Mouse (Mus musculus): ENCODE results near the gene Taar7e. TPM values are rescaled to one million over a fixed set of nuclear protein-coding genes. Genes with fewer than 3 reads are reported as not detected.
"Not testable (repeated sequence)": the region's sequence is repeated elsewhere in the genome, so short reads cannot be mapped to it uniquely, and the experiment has no call there.

Taar7e gene
- not detected in 2 replicates for polyA plus RNA-seq (2015; fragmentation: Nextera tagmentation; extraction: Ambion mirVana)

- no peak for ATAC-seq (ENCODE audit: insufficient read depth, low FRiP score, low read depth)
- no peak within 1 kb of the TSS for H3K27ac ChIP-seq
- no peak within 1 kb of the TSS for H3K4me3 ChIP-seq (replicated peaks)
- no peaks in the 10 kb centered on the region for H3K9me3 ChIP-seq
- H3K9ac ChIP-seq, result no peak within 1 kb of the TSS
- H3K36me3 ChIP-seq, result no peaks in the 10 kb centered on the region
- no peaks in the 10 kb centered on the region for H3K27me3 ChIP-seq (replicated peaks)
- no peak within 1 kb of the TSS for H3K4me2 ChIP-seq
- WGBS, result 89% methylated on average over 2 of the region's 2 CpGs
- H3K4me1 ChIP-seq, result no peaks in the 10 kb centered on the region
These were observed at the start of gene Taar7e for GRCm38 (mm10) chr10:24037314-24037713. TSS of gene Taar7e (plus strand) at chr10:24037614.

DNA sequence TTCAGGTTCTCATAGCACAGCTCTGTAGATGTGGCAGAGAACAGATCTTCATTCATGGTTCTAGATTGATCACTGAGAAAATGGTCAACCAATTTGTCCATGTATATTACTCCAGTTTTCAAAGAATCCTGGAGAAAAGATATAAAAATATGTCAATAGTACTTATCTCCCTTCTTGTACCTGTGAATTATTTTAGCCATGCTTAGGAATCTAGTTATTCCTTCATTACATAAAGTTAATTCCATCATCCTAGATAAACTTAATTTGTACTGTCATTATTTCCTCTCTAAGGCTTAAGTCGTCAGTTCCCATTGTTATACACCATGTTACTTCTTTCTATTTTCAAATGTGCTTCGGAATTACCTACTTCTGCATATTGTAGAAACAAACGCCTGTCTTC is 44.0 kb upstream of the Taar7e start, which contains the start of gene Taar7a:
Taar7a (minus strand) TSS at position 101 of the 400 bp plus-strand sequence.
- Histone ChIP-seq H3K9ac (no peak within 1 kb of the TSS), H3K4me2 (no peak within 1 kb of the TSS), H3K4me1 (no peaks in the 10 kb centered on the region), H3K9me3 (no peaks in the 10 kb centered on the region), H3K4me3 (replicated peaks) (no peak within 1 kb of the TSS), H3K27ac (no peak within 1 kb of the TSS), H3K27me3 (replicated peaks) (no peaks in the 10 kb centered on the region), H3K36me3 (no peaks in the 10 kb centered on the region)
- WGBS, result 84% methylated on average over 3 of the region's 3 CpGs
- ATAC-seq (ENCODE audit: insufficient read depth, low FRiP score, low read depth), result no peak

- Histone ChIP-seq H3K27ac (no peak within 1 kb of the TSS), H3K4me1 (no peaks in the 10 kb centered on the region), H3K4me2 (no peak within 1 kb of the TSS), H3K36me3 (no peaks in the 10 kb centered on the region), H3K9me3 (no peaks in the 10 kb centered on the region), H3K9ac (no peak within 1 kb of the TSS), H3K27me3 (replicated peaks) (no peaks in the 10 kb centered on the region), H3K4me3 (replicated peaks) (no peak within 1 kb of the TSS)
- no peak for ATAC-seq (ENCODE audit: insufficient read depth, low FRiP score, low read depth)
- 60% methylated on average over 1 of the region's 1 CpGs for WGBS
These were observed 37.8 kb upstream of the Taar7e start, which contains the start of gene Taar7b for GRCm38 (mm10) chr10:23999639-24000038. TSS of gene Taar7b (plus strand) at chr10:23999939.

DNA sequence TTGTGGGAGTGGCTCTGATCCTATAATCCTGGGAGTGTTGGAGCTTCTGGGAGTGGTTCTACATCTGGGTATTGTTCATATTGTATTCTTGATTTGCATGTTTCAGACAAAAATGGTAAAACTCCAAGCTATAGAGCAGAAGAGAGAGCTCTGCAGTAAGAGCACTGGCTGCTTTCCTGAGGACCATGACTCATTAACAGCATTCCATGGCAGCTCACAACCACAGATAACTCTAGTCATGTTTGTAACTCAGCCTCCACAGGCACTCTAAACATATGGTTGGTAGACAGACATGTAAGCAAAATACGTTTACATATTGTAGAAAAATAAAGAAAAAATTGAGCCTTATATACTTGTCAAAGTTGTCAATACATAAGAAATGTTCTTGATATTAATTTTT is 31.0 kb upstream of the Taar7e start:
- 73% methylated on average over 1 of the region's 1 CpGs for WGBS
- no peaks in the 10 kb centered on the region for H3K4me1 ChIP-seq
- H3K36me3 ChIP-seq, result no peaks in the 10 kb centered on the region
- H3K27me3 ChIP-seq (replicated peaks), result no peaks in the 10 kb centered on the region
- H3K9ac ChIP-seq, result no peak overlapping the region
- H3K4me3 ChIP-seq (replicated peaks), result no peak overlapping the region
- no peak for ATAC-seq (ENCODE audit: insufficient read depth, low FRiP score, low read depth)
- no peaks in the 10 kb centered on the region for H3K9me3 ChIP-seq
- no peak overlapping the region for H3K27ac ChIP-seq
- H3K4me2 ChIP-seq, result no peak overlapping the region

DNA sequence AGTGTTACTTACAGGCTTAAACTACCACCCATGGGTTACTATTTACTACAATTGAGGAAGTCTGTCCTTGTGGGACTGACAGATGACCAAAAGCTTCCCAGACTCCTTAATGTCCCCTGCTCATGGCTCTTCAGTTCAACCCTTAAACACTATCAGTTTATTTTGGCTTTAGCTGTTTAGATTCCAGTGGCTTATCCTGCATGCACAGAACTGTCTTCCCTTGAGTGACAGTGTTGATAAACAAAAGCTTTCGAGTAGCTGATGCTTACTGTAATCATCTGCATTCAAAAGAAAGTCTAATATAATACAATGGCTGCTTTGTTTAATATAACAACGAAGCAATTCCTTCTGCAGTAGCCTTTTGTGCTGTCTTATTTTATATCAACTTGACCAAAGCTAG is 30.4 kb upstream of the Taar7e start:
- Histone ChIP-seq H3K9me3 (no peaks in the 10 kb centered on the region), H3K4me3 (replicated peaks) (no peak overlapping the region), H3K36me3 (no peaks in the 10 kb centered on the region), H3K27ac (no peak overlapping the region), H3K27me3 (replicated peaks) (no peaks in the 10 kb centered on the region), H3K9ac (no peak overlapping the region), H3K4me2 (no peak overlapping the region), H3K4me1 (no peaks in the 10 kb centered on the region)
- 28% methylated on average over 2 of the region's 2 CpGs for WGBS
- no peak; the same call in 1 of the 2 replicates for ATAC-seq (ENCODE audit: insufficient read depth, low FRiP score, low read depth)

- no peaks in the 10 kb centered on the region for H3K27me3 ChIP-seq (replicated peaks)
- no peak overlapping the region for H3K27ac ChIP-seq
- no peak overlapping the region for H3K4me3 ChIP-seq (replicated peaks)
- WGBS, result 82% methylated on average over 1 of the region's 1 CpGs
- no peak overlapping the region for H3K4me2 ChIP-seq
- no peaks in the 10 kb centered on the region for H3K4me1 ChIP-seq
- no peak overlapping the region for H3K9ac ChIP-seq
- no peaks in the 10 kb centered on the region for H3K36me3 ChIP-seq
- no peaks in the 10 kb centered on the region for H3K9me3 ChIP-seq
- ATAC-seq (ENCODE audit: insufficient read depth, low FRiP score, low read depth), result no peak
These were observed 29.3 kb upstream of the Taar7e start for GRCm38 (mm10) chr10:24008143-24008542.

DNA sequence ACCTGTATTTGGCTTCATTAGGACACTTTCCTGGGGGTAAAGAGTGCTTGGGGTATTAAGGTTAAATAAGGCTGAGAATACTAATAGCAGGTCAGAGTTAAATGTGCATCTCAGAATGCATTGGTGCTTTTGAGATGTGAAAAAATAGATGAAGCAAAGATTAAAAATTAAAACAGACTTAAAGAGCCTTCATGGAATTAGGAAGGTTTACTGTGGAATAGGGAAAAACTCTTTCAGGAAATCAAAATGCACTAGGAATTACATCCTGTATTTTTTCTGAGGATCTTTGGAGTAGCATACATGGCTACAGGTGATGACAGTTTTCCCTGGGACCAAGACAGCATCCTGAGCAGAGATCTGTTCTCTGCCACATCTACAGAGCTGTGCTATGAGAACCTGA is 10.5 kb upstream of the Taar7e start, which contains the start of gene Taar7d:
Taar7d (plus strand) TSS at position 301 of the 400 bp plus-strand sequence.
- Histone ChIP-seq H3K27me3 (replicated peaks) (no peaks in the 10 kb centered on the region), H3K9ac (no peak within 1 kb of the TSS), H3K4me1 (no peaks in the 10 kb centered on the region), H3K4me2 (no peak within 1 kb of the TSS), H3K36me3 (no peaks in the 10 kb centered on the region), H3K27ac (no peak within 1 kb of the TSS), H3K4me3 (replicated peaks) (no peak within 1 kb of the TSS), H3K9me3 (no peaks in the 10 kb centered on the region)
- ATAC-seq (ENCODE audit: insufficient read depth, low FRiP score, low read depth), result no peak

DNA sequence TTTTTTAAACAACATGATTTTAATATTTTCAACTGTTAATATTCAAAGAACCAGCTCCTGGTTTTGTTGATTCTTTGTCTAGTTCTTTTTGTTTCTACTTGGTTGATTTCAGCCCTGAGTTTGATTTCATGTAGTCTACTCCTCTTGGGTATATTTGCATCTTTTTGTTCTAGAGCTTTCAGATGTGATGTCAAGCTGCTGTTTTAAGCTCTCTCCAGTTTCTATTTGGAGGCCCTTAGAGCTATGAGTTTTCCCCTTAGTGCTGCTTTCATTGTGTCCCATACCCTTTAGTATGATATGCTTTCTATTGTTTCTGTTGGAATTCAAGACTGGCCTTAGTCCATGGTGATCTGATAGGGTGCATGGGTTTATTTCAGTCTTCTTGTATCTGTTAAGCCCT is 6.1 kb upstream of the Taar7e start:
- Histone ChIP-seq H3K4me2 (no peak overlapping the region), H3K9ac (no peak overlapping the region), H3K4me1 (no peaks in the 10 kb centered on the region), H3K27ac (no peak overlapping the region), H3K4me3 (replicated peaks) (no peak overlapping the region), H3K27me3 (replicated peaks) (no peaks in the 10 kb centered on the region), H3K36me3 (no peaks in the 10 kb centered on the region), H3K9me3 (no peaks in the 10 kb centered on the region)
- ATAC-seq (ENCODE audit: insufficient read depth, low FRiP score, low read depth), result no peak

DNA sequence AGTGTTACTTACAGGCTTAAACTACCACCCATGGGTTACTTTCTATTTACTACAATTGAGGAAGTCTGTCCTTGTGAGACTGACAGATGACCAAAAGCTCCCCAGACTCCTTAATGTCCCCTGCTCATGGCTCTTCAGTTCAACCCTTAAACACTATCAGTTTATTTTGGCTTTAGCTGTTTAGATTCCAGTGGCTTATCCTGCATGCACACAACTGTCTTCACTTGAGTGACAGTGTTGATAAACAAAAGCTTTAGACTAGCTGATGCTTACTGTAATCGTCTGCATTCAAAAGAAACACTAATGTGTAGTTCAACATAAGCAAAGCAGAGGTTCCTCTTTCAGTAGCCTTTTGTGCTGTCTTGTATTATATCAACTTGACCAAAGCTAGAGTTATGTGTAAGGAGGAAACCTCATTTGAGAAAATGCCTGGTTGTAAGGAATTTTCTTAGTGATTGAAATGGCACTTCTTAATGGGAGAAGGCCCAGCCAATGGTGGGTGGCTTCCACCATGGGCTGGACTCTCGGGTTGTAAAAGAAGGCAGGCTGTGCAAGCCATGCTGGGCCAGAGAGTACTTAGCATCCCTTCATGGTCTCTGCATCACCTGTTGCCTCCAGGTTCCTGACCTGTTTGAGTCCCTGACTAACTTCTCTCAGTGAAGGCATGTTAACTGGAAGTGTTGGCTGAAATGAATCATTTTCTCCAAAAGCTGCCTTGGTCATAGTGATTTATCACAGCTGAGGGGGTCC is 2.9 kb downstream of the Taar7e start:
- 27% methylated on average over 2 of the region's 2 CpGs for WGBS

GRCm38 (mm10) chr10:24049210-24049609 is 11.8 kb downstream of the Taar7e start, which contains the start of gene Taar7f:
TSS of gene Taar7f (plus strand) at chr10:24049510.
- Histone ChIP-seq H3K9me3 (no peaks in the 10 kb centered on the region), H3K9ac (no peak within 1 kb of the TSS), H3K4me1 (no peaks in the 10 kb centered on the region), H3K4me3 (replicated peaks) (no peak within 1 kb of the TSS), H3K27me3 (replicated peaks) (no peaks in the 10 kb centered on the region), H3K27ac (no peak within 1 kb of the TSS), H3K4me2 (no peak within 1 kb of the TSS), H3K36me3 (no peaks in the 10 kb centered on the region)
- no peak for ATAC-seq (ENCODE audit: insufficient read depth, low FRiP score, low read depth)

More for the DNA sequence above, 2.9 kb downstream of the Taar7e start:
- H3K27me3 ChIP-seq (replicated peaks), result no peaks in the 10 kb centered on the region
- no peak for ATAC-seq (ENCODE audit: insufficient read depth, low FRiP score, low read depth)
- H3K27ac ChIP-seq, result no peak overlapping the region
- no peaks in the 10 kb centered on the region for H3K36me3 ChIP-seq
- H3K9ac ChIP-seq, result no peak overlapping the region
- no peak overlapping the region for H3K4me3 ChIP-seq (replicated peaks)
- H3K4me2 ChIP-seq, result no peak overlapping the region
- H3K4me1 ChIP-seq, result no peaks in the 10 kb centered on the region
- no peaks in the 10 kb centered on the region for H3K9me3 ChIP-seq

DNA sequence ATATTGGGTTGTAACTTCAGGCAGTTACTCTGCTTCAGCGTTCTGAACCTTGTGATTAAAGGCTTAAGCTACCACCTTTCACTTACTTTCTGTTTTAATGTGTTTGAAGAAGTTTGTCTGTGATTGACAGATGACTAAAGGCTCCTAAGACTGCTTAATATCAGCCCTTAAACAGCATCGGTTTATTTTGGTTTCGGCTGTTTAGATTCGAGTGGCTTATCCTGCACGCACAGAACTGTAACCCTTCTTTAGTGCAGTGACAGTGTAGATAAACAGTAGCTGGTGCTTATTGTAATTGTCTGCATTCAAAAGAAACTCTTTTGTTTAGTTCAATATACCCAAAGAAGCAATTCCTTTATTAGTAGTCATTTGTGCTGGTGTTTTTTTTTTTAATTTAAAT is 14.6 kb downstream of the Taar7e start:
- H3K9ac ChIP-seq, result no peak overlapping the region
- ATAC-seq (ENCODE audit: insufficient read depth, low FRiP score, low read depth), result no peak
- H3K36me3 ChIP-seq, result no peaks in the 10 kb centered on the region
- no peak overlapping the region for H3K4me3 ChIP-seq (replicated peaks)
- WGBS, result 38% methylated on average over 5 of the region's 5 CpGs
- H3K9me3 ChIP-seq, result no peaks in the 10 kb centered on the region
- no peaks in the 10 kb centered on the region for H3K4me1 ChIP-seq
- H3K27ac ChIP-seq, result no peak overlapping the region
- H3K4me2 ChIP-seq, result no peak overlapping the region
- no peaks in the 10 kb centered on the region for H3K27me3 ChIP-seq (replicated peaks)

DNA sequence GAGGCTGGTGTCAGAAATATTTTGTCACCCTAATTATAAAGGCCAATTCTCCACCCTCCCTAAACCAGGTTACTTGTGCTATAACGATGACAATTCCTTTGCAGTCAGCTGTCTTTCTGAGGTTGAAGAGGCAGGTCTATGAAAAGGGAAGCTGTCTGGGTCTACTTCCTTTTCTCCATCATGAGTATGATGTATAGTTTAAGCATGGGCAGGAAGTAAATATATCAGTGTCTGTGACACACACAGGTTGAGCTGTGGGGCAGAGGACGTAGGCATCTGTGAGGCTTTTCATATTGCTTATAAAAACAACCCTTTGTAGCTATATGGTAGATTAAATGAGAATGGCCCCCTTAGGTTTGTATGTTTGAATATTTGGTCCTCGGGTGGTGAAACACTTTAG is 21.6 kb downstream of the Taar7e start:
- Histone ChIP-seq H3K36me3 (no peaks in the 10 kb centered on the region), H3K9me3 (no peaks in the 10 kb centered on the region), H3K27ac (no peak overlapping the region), H3K4me1 (no peaks in the 10 kb centered on the region), H3K4me2 (no peak overlapping the region), H3K27me3 (replicated peaks) (no peaks in the 10 kb centered on the region), H3K4me3 (replicated peaks) (no peak overlapping the region), H3K9ac (no peak overlapping the region)
- no peak for ATAC-seq (ENCODE audit: insufficient read depth, low FRiP score, low read depth)
- WGBS, result 75% methylated on average over 3 of the region's 3 CpGs

DNA sequence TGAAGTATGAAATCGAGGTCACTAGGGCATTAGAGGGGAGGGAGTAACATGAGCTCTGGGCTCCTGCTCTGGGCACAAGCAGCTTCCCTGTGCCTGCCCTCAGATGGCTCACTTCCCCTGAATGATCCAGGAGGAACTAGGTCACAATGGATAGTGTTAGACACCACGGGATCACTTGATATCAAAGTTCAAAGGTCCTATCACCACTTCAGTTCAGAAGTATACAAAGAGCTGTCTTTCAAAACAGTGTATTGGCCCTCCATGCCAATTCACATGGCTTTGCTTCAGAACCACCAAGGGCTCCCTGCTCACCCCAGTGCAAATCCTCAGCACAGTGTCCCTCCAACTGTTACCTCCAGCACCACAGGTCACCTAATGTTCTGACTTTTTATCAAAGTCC is 37.3 kb downstream of the Taar7e start:
- 45% methylated on average over 2 of the region's 2 CpGs for WGBS
- H3K9me3 ChIP-seq; H3K4me1 ChIP-seq; H3K36me3 ChIP-seq; H3K27ac ChIP-seq; H3K27me3 ChIP-seq (replicated peaks); H3K4me3 ChIP-seq (replicated peaks); H3K9ac ChIP-seq; H3K4me2 ChIP-seq; ATAC-seq (ENCODE audit: insufficient read depth, low FRiP score, low read depth): not testable (repeated sequence)
